Mouse (Mus musculus) adrenal gland, postnatal 36 days (tissue): ENCODE measurements around the gene Cars2. TPM values are rescaled to one million over a fixed set of nuclear protein-coding genes. Genes with fewer than 3 reads are reported as not detected.
"Not testable (repeated sequence)": the region's sequence is repeated elsewhere in the genome, so short reads cannot be mapped to it uniquely, and the experiment has no call there.

Experiments
- DNase-seq, 2 experiments: peaks; one replicate each; pipeline ENCODE4 v3.0.0; 2021; ENCODE audit warnings: mixed read lengths in 1 of 2
- total RNA-seq, 2 experiments: library from RNA; stranded (reverse); gene quantifications; 2 replicates each; pipeline ENCODE4 v1.2.3; 2021

Cars2 gene
- total RNA-seq, 2 experiments from 2014 or later, result 34.6 to 39.8 TPM

GRCm38 (mm10) chr8:11556691-11557423 is 6.3 kb upstream of the Cars2 start:
- peak; percentile 28 to 64 for DNase-seq

- DNase-seq, result peak; percentile 99
Measured at GRCm38 (mm10) chr8:11555720-11556591, 5.4 kb upstream of the Cars2 start.

GRCm38 (mm10) chr8:11554799-11555719 is 4.5 kb upstream of the Cars2 start, which contains the start of gene Ing1:
Gene Ing1, plus strand, starts transcription at chr8:11555571.
- peak; percentile 95 to 96 for DNase-seq

- no peak for DNase-seq
Measured at GRCm38 (mm10) chr8:11552390-11552789, 1.8 kb upstream of the Cars2 start.

GRCm38 (mm10) chr8:11551497-11551896 is 914 bp upstream of the Cars2 start:
- not testable (repeated sequence) for DNase-seq

GRCm38 (mm10) chr8:11549706-11550105 is 877 bp downstream of the Cars2 start:
- DNase-seq, result peak; percentile 59 to 72

- no peak for DNase-seq
Measured at GRCm38 (mm10) chr8:11547063-11547462, 3.5 kb downstream of the Cars2 start.

GRCm38 (mm10) chr8:11544386-11544785 is 6.2 kb downstream of the Cars2 start:
- DNase-seq, result peak; percentile 59 to 76

GRCm38 (mm10) chr8:11542866-11543265 is 7.7 kb downstream of the Cars2 start:
- DNase-seq, result no peak

GRCm38 (mm10) chr8:11542031-11542430 is 8.6 kb downstream of the Cars2 start:
- DNase-seq, result no peak

GRCm38 (mm10) chr8:11540182-11540581 is 10.4 kb downstream of the Cars2 start:
- no peak for DNase-seq

GRCm38 (mm10) chr8:11539049-11539448 is 11.5 kb downstream of the Cars2 start:
- no peak for DNase-seq

- DNase-seq, result no peak
Measured at GRCm38 (mm10) chr8:11534494-11534893, 16.1 kb downstream of the Cars2 start.

- peak in 1 of 2 experiments; percentile 27 for DNase-seq
Measured at GRCm38 (mm10) chr8:11530849-11531248, 19.7 kb downstream of the Cars2 start.

- peak in 1 of 2 experiments; percentile 25 for DNase-seq
Measured at GRCm38 (mm10) chr8:11530155-11530770, 20.3 kb downstream of the Cars2 start.

GRCm38 (mm10) chr8:11523331-11523730 is 27.3 kb downstream of the Cars2 start:
- no peak for DNase-seq

GRCm38 (mm10) chr8:11518676-11519075 is 31.9 kb downstream of the Cars2 start:
- no peak for DNase-seq

- DNase-seq, result no peak
Measured at GRCm38 (mm10) chr8:11518056-11518396, 32.6 kb downstream of the Cars2 start.

GRCm38 (mm10) chr8:11517366-11518055 is 33.1 kb downstream of the Cars2 start:
- DNase-seq, result no peak

GRCm38 (mm10) chr8:11516292-11516691 is 34.3 kb downstream of the Cars2 start:
- no peak for DNase-seq

GRCm38 (mm10) chr8:11513247-11513646 is 37.3 kb downstream of the Cars2 start:
- no peak for DNase-seq
